Comparison of ENCODE assay signal across 9 mouse cellular contexts in the genomic region with DNA sequence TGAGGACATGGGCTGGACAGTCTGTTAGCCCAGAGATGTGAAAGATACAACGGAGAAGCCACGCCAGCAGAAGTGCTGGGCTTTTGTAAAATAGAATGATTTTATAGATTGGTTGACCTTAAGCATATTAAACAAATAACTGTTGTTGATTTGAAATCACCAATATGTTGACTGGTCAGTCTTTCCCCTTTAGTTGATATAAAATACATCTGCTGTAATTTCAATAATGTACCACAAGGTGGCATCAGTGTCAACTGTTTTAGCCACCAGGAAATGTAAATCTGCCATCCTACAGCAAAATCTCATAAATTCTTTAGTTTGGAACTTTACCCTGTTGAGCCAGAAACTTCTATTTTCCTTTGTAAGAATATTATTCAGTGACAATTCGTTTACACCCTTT. TPM values are rescaled to one million over a fixed set of nuclear protein-coding genes. Genes with fewer than 3 reads are reported as not detected.
A peak's percentile ranks its signal among the peaks of the same experiment; 100 is the strongest.
DNase-seq lines count a peak whose midpoint lies in the region; ATAC-seq and TF ChIP-seq lines count a peak whose summit lies in the region.
"Had no signal": no experiment of that assay in that cellular context is flagged by ENCODE, and none has a peak within 500 bp of the region (broad histone marks: within the 10 kb centered on the region; RNA-seq: fewer than 3 reads in every experiment).

No protein-coding gene starts in this region.

- no peaks in the 10 kb centered on the region for H3K9me3 ChIP-seq in hindbrain, postnatal 0 days (ENCODE audit: low read length)
- H3K9me3 ChIP-seq in hindbrain, embryonic 16.5 days (ENCODE audit: control insufficient read depth, low read length), result no peaks in the 10 kb centered on the region
- H3K9me3 ChIP-seq in MEL (replicated peaks; ENCODE audit: insufficient read depth, low read length), result no peaks in the 10 kb centered on the region
- H3K9me3 ChIP-seq: neural tube, embryonic 12.5 days had no signal

- no peak for ATAC-seq in hindbrain, postnatal 0 days
- no peak for ATAC-seq in hindbrain, embryonic 16.5 days
- 0 out of 2 replicates have a peak, but pooled peaks have one; percentile 58 for ATAC-seq in erythroblast, adult 5-6 weeks (replicated peaks; ENCODE audit: low FRiP score, poor library complexity, severe bottlenecking)

- TF ChIP-seq EP300 in MEL (IDR thresholded peaks at IDR 0.05; ENCODE audit: low read depth in 1 of 2, low read length in 2 of 2), result no peak

- peak; percentile 74 for DNase-seq in hindbrain, postnatal 0 days (ENCODE audit: low spot score)
- DNase-seq in A20 (ENCODE audit: low read depth, low spot score) (peak; percentile 73), MEL (ENCODE audit: low read depth, low spot score) (peak; percentile 76)
- no peak for DNase-seq in right cerebral cortex, postnatal 10 days (ENCODE audit: low spot score in 2 of 2)
- no peak for DNase-seq in adrenal gland, postnatal 25 days
- DNase-seq in testis, postnatal 14 days (ENCODE audit: low spot score), result no peak

- peaks cover 10% of the 10 kb centered on the region for H3K79me2 ChIP-seq in MEL (ENCODE audit: control insufficient read depth, insufficient read depth, low read length, poor library complexity)

- no peaks in the 10 kb centered on the region for H3K27me3 ChIP-seq in hindbrain, postnatal 0 days (ENCODE audit: insufficient read depth, low read length)
- H3K27me3 ChIP-seq in hindbrain, embryonic 16.5 days (replicated peaks; ENCODE audit: control insufficient read depth, insufficient read depth, low read length), result no peaks in the 10 kb centered on the region
- no peaks in the 10 kb centered on the region for H3K27me3 ChIP-seq in MEL (ENCODE audit: control insufficient read depth in 1 of 2, insufficient read depth in 2 of 2, low read length in 2 of 2)
- H3K27me3 ChIP-seq: neural tube, embryonic 12.5 days had no signal

- no peak overlapping the region for H3K4me2 ChIP-seq in hindbrain, postnatal 0 days (ENCODE audit: low read depth, low read length)
- no peak overlapping the region for H3K4me2 ChIP-seq in hindbrain, embryonic 16.5 days (ENCODE audit: low read length)
- H3K4me2 ChIP-seq: neural tube, embryonic 12.5 days had no signal

- H3K27ac ChIP-seq in hindbrain, postnatal 0 days, result no peak overlapping the region
- H3K27ac ChIP-seq in hindbrain, embryonic 16.5 days (ENCODE audit: low read depth, low read length), result no peak overlapping the region
- no peak overlapping the region for H3K27ac ChIP-seq in MEL (ENCODE audit: control insufficient read depth, low read depth, low read length)
- H3K27ac ChIP-seq: neural tube, embryonic 12.5 days had no signal

- H3K4me3 ChIP-seq in hindbrain, postnatal 0 days (ENCODE audit: low read length), result no peak overlapping the region
- no peak overlapping the region for H3K4me3 ChIP-seq in hindbrain, embryonic 16.5 days (ENCODE audit: low read length)
- no peak overlapping the region for H3K4me3 ChIP-seq in MEL (ENCODE audit: control insufficient read depth in 1 of 2, insufficient read depth in 1 of 2, low read depth in 2 of 2, low read length in 2 of 2)
- H3K4me3 ChIP-seq: neural tube, embryonic 12.5 days had no signal

- TF ChIP-seq POLR2A in MEL (IDR thresholded peaks at IDR 0.05; ENCODE audit: control insufficient read depth in 1 of 2, insufficient read depth in 1 of 2, low read depth in 1 of 2, low read length in 2 of 2, poor library complexity in 1 of 2), result no peak

- TF ChIP-seq RAD21 in MEL (IDR thresholded peaks at IDR 0.05; ENCODE audit: low read depth, low read length), result peak; percentile 97

- TF ChIP-seq CTCF in hindbrain, postnatal 0 days (IDR thresholded peaks at IDR 0.05; ENCODE audit: low read depth), result peak; percentile 75
- TF ChIP-seq CTCF in MEL (IDR thresholded peaks at IDR 0.05 in 2 of 3, conservative IDR thresholded peaks at IDR 0.05 in 1 of 3; ENCODE audit: control insufficient read depth in 1 of 3, insufficient read depth in 1 of 3, low read depth in 2 of 3, low read length in 3 of 3, poor library complexity in 1 of 3, severe bottlenecking in 1 of 3), result peak in 2 of 3 experiments; percentile 72 to 88; a peak in 4 of 6 replicates

- 42% methylated on average over 3 of the region's 3 CpGs for WGBS in hindbrain, postnatal 0 days
- 50% methylated on average over 3 of the region's 3 CpGs for WGBS in hindbrain, embryonic 16.5 days

- no peaks in the 10 kb centered on the region for H3K4me1 ChIP-seq in hindbrain, postnatal 0 days (ENCODE audit: insufficient read depth, low read length)
- no peaks in the 10 kb centered on the region for H3K4me1 ChIP-seq in hindbrain, embryonic 16.5 days (ENCODE audit: control insufficient read depth, insufficient read depth, low read depth, low read length)
- peaks cover under 1 to 11% of the 10 kb centered on the region in 2 experiments; a peak in 3 of 4 replicates for H3K4me1 ChIP-seq in MEL (ENCODE audit: control insufficient read depth in 1 of 2, insufficient read depth in 2 of 2, low read length in 2 of 2)
- H3K4me1 ChIP-seq: neural tube, embryonic 12.5 days had no signal

- H3K36me3 ChIP-seq in hindbrain, postnatal 0 days (ENCODE audit: insufficient read depth, low read length), result no peaks in the 10 kb centered on the region; the same call in 1 of the 2 replicates
- H3K36me3 ChIP-seq in hindbrain, embryonic 16.5 days (ENCODE audit: control insufficient read depth, insufficient read depth, low read length), result peaks cover 8% of the 10 kb centered on the region
- H3K36me3 ChIP-seq in MEL (ENCODE audit: control insufficient read depth in 1 of 2, insufficient read depth in 2 of 2, low read length in 2 of 2), result peaks cover 0 to 20% of the 10 kb centered on the region in 2 experiments; a peak in 3 of 4 replicates

- no peak overlapping the region for H3K9ac ChIP-seq in hindbrain, postnatal 0 days (replicated peaks; ENCODE audit: low read length)
- no peak overlapping the region for H3K9ac ChIP-seq in hindbrain, embryonic 16.5 days (ENCODE audit: low read depth, low read length)
- no peak overlapping the region for H3K9ac ChIP-seq in MEL (ENCODE audit: control insufficient read depth, low read depth, low read length, poor library complexity, severe bottlenecking)
- H3K9ac ChIP-seq: neural tube, embryonic 12.5 days had no signal

TF ChIP-seq in MEL, 35 proteins besides CTCF, POLR2A, EP300 and RAD21:
- TF ChIP-seq SMC3 (IDR thresholded peaks at IDR 0.05; ENCODE audit: low read depth, low read length), result peak; percentile 97
- TF ChIP-seq ELF1 (IDR thresholded peaks at IDR 0.05; ENCODE audit: low read depth, low read length), result peak; percentile 25; the same call in 1 of the 2 replicates
- TF ChIP-seq SIN3A (IDR thresholded peaks at IDR 0.05; ENCODE audit: low read length), result peak; percentile 66
- TF ChIP-seq ZC3H11A (IDR thresholded peaks at IDR 0.05; ENCODE audit: low read depth, low read length), result peak; percentile 94
- no peak for TF ChIP-seq NRF1 (IDR thresholded peaks at IDR 0.05; ENCODE audit: insufficient read depth, low read depth, low read length, poor library complexity, severe bottlenecking)
- TF ChIP-seq ZNF384 (IDR thresholded peaks at IDR 0.05; ENCODE audit: low read depth, low read length), result no peak

RNA-seq across cellular contexts. Expression of a gene that starts 9.4 kb away (rescaled TPM):
- total RNA-seq in hindbrain, postnatal 0 days (2014; rRNA removed), result 8.7 and 9.9 TPM in 2 replicates
- 26.1 and 27.4 TPM in 2 replicates for polyA plus RNA-seq in hindbrain, postnatal 0 days (2015; fragmentation: Nextera tagmentation; extraction: Ambion mirVana)
- 28.3 and 29.1 TPM in 2 replicates for polyA plus RNA-seq in hindbrain, embryonic 16.5 days (2015; fragmentation: Nextera tagmentation; extraction: Ambion mirVana)
- total RNA-seq in MEL (2012; rRNA removed), result 36.6 and 36.7 TPM in 2 replicates
- 10 to 100 TPM; 45.4 to 52.0 TPM for polyA plus RNA-seq in MEL (2012; ENCODE audit: insufficient read depth in 1 of 2, insufficient read length in 2 of 2, low read depth in 1 of 2, low replicate concordance in 2 of 2, missing spikeins in 1 of 2)
- total RNA-seq in erythroblast, adult 5-6 weeks (2015; ENCODE audit: low replicate concordance), result 4.2 and 4.8 TPM in 2 replicates
- 2.6 and 3.2 TPM in 2 replicates for total RNA-seq in erythroblast, adult 5-6 weeks (2017; ENCODE audit: low replicate concordance)
- 40.4 and 45.4 TPM in 2 replicates for total RNA-seq in adrenal gland, postnatal 25 days (2021)

Comparison
In these comparisons a context has a peak if more than half of its experiments do, and no peak if none do; other contexts are left out.
1. DNase-seq: peak in hindbrain, postnatal 0 days (single experiment), A20 (single experiment) and MEL (single experiment); none in right cerebral cortex, postnatal 10 days (0 of 2), adrenal gland, postnatal 25 days (single experiment) and testis, postnatal 14 days (single experiment).